Mouse (Mus musculus) MEL (cell line): ENCODE data around the gene Fam124a. TPM values are rescaled to one million over a fixed set of nuclear protein-coding genes. Genes with fewer than 3 reads are reported as not detected.

Experiments
- DNase-seq: peaks from one replicate; pipeline ENCODE4 v3.0.0; 2011; ENCODE audit warnings: low read depth, low spot score
- H3K27ac ChIP-seq: 2 replicates; pipeline ENCODE4 v1.5.1; 2012; ENCODE audit warnings: low read depth, mild to moderate bottlenecking, control low read depth, low read length, moderate library complexity; ENCODE audit not compliant: control insufficient read depth
- H3K27me3 ChIP-seq, 2 experiments: fragments of 150-350 bp in 1 of 2; sonication (generic) in 1 of 2; 2 replicates each; pipeline ENCODE4 v1.6.1; 2012; ENCODE audit warnings: low read length in 2 of 2, mild to moderate bottlenecking in 2 of 2, improper control_type of control experiment in 1 of 2, moderate library complexity in 1 of 2; ENCODE audit not compliant: insufficient read depth in 2 of 2, control insufficient read depth in 1 of 2
- H3K36me3 ChIP-seq, 2 experiments: 2 replicates each; pipeline ENCODE4 v1.6.1; 2012 to 2014; ENCODE audit warnings: low read length in 2 of 2, improper control_type of control experiment in 1 of 2, inconsistent platforms in 1 of 2, mild to moderate bottlenecking in 1 of 2; ENCODE audit not compliant: insufficient read depth in 2 of 2, control insufficient read depth in 1 of 2
- H3K4me1 ChIP-seq, 2 experiments: fragments of 150-350 bp in 1 of 2; sonication (generic) in 1 of 2; 2 replicates each; pipeline ENCODE4 v1.6.1; 2012; ENCODE audit warnings: low read length in 2 of 2, improper control_type of control experiment in 1 of 2, mild to moderate bottlenecking in 1 of 2; ENCODE audit not compliant: insufficient read depth in 2 of 2, control insufficient read depth in 1 of 2
- H3K4me3 ChIP-seq, 2 experiments: fragments of 150-350 bp in 1 of 2; sonication (generic) in 1 of 2; 2 replicates each; pipeline ENCODE4 v1.5.1; 2012; ENCODE audit warnings: low read depth in 2 of 2, low read length in 2 of 2, mild to moderate bottlenecking in 2 of 2, moderate library complexity in 2 of 2, control low read depth in 1 of 2, improper control_type of control experiment in 1 of 2; ENCODE audit not compliant: control insufficient read depth in 1 of 2, insufficient read depth in 1 of 2
- H3K79me2 ChIP-seq: 2 replicates; pipeline ENCODE4 v1.6.1; 2012; ENCODE audit warnings: mild to moderate bottlenecking, low read length, moderate library complexity; ENCODE audit not compliant: control insufficient read depth, poor library complexity, insufficient read depth
- H3K9ac ChIP-seq: 2 replicates; pipeline ENCODE4 v1.6.1; 2012; ENCODE audit warnings: low read depth, mild to moderate bottlenecking, control low read depth, low read length, moderate library complexity; ENCODE audit not compliant: control insufficient read depth, poor library complexity, severe bottlenecking
- H3K9me3 ChIP-seq: fragments of 150-350 bp; sonication (generic); replicated peaks from 2 replicates; pipeline ENCODE4 v1.6.1; 2012; ENCODE audit warnings: mild to moderate bottlenecking, low read length, improper control_type of control experiment, moderate library complexity; ENCODE audit not compliant: insufficient read depth
- BHLHE40 ChIP-seq: IDR thresholded peaks from 2 replicates; pipeline ENCODE4 v1.6.1; 2012; ENCODE audit warnings: low read depth, mild to moderate bottlenecking, inconsistent platforms, low read length, improper control_type of control experiment, borderline replicate concordance
- CHD1 ChIP-seq: IDR thresholded peaks from 2 replicates; pipeline ENCODE4 v1.6.1; 2012; ENCODE audit warnings: low read depth, mild to moderate bottlenecking, inconsistent platforms, low read length, improper control_type of control experiment
- CHD2 ChIP-seq: IDR thresholded peaks from 2 replicates; pipeline ENCODE4 v1.6.1; 2011; ENCODE audit warnings: low read length, improper control_type of control experiment
- CTCF ChIP-seq, 3 experiments: IDR thresholded peaks in 2 of 3; conservative IDR thresholded peaks in 1 of 3; 2 replicates each; pipeline ENCODE4 v1.5.1; 2011 to 2012; ENCODE audit warnings: low read length in 3 of 3, low read depth in 2 of 3, mild to moderate bottlenecking in 2 of 3, improper control_type of control experiment in 1 of 3, inconsistent platforms in 1 of 3, mixed read lengths in 1 of 3, moderate library complexity in 1 of 3; ENCODE audit not compliant: control insufficient read depth in 1 of 3, insufficient read depth in 1 of 3, poor library complexity in 1 of 3, severe bottlenecking in 1 of 3
- E2F4 ChIP-seq: IDR thresholded peaks from 2 replicates; pipeline ENCODE4 v1.6.1; 2011; ENCODE audit warnings: low read depth, low read length, improper control_type of control experiment, borderline replicate concordance
- EP300 ChIP-seq, 2 experiments: IDR thresholded peaks; 2 replicates each; pipeline ENCODE4 v1.6.1; 2011; ENCODE audit warnings: improper control_type of control experiment in 2 of 2, low read length in 2 of 2, low read depth in 1 of 2, mild to moderate bottlenecking in 1 of 2
- GABPA ChIP-seq: IDR thresholded peaks from 2 replicates; pipeline ENCODE4 v1.6.1; 2012; ENCODE audit warnings: low read depth, mild to moderate bottlenecking, inconsistent platforms, low read length, improper control_type of control experiment, moderate library complexity
- MAZ ChIP-seq: IDR thresholded peaks from 2 replicates; pipeline ENCODE4 v1.6.1; 2012; ENCODE audit warnings: low read depth, mild to moderate bottlenecking, inconsistent platforms, low read length, improper control_type of control experiment
- MXI1 ChIP-seq: IDR thresholded peaks from 2 replicates; pipeline ENCODE4 v1.6.1; 2011; ENCODE audit warnings: mild to moderate bottlenecking, low read depth, low read length, improper control_type of control experiment
- MYB ChIP-seq: IDR thresholded peaks from 2 replicates; pipeline ENCODE4 v1.6.1; 2011; ENCODE audit warnings: mild to moderate bottlenecking, low read depth, low read length, improper control_type of control experiment
- NRF1 ChIP-seq: IDR thresholded peaks from 2 replicates; pipeline ENCODE4 v1.6.1; 2014; ENCODE audit warnings: low read depth, mild to moderate bottlenecking, inconsistent platforms, low read length, improper control_type of control experiment, moderate library complexity; ENCODE audit not compliant: poor library complexity, insufficient read depth, severe bottlenecking
- POLR2AphosphoS2 ChIP-seq: IDR thresholded peaks from 2 replicates; pipeline ENCODE4 v1.6.1; 2011; ENCODE audit warnings: low read length, improper control_type of control experiment
- POLR2AphosphoS5 ChIP-seq: IDR thresholded peaks from 2 replicates; pipeline ENCODE4 v1.6.1; 2012; ENCODE audit warnings: low read depth, borderline replicate concordance, mild to moderate bottlenecking, inconsistent platforms, low read length, moderate library complexity, mixed read lengths
- SIN3A ChIP-seq: IDR thresholded peaks from 2 replicates; pipeline ENCODE4 v1.6.1; 2012; ENCODE audit warnings: low read length, improper control_type of control experiment, inconsistent platforms
- SMC3 ChIP-seq: IDR thresholded peaks from 2 replicates; pipeline ENCODE4 v1.6.1; 2011; ENCODE audit warnings: low read depth, low read length, improper control_type of control experiment
- TBP ChIP-seq: IDR thresholded peaks from 2 replicates; pipeline ENCODE4 v1.8.0; 2011; ENCODE audit warnings: low read depth, low read length, improper control_type of control experiment
- USF1 ChIP-seq: IDR thresholded peaks from 2 replicates; pipeline ENCODE4 v1.6.1; 2014; ENCODE audit warnings: low read depth, mild to moderate bottlenecking, inconsistent platforms, low read length, improper control_type of control experiment, moderate library complexity
- USF2 ChIP-seq, 2 experiments: IDR thresholded peaks; 2 replicates each; pipeline ENCODE4 v1.6.1; 2011 to 2012; ENCODE audit warnings: improper control_type of control experiment in 2 of 2, low read length in 2 of 2, borderline replicate concordance in 1 of 2, inconsistent platforms in 1 of 2, low read depth in 1 of 2, mild to moderate bottlenecking in 1 of 2; ENCODE audit not compliant: insufficient read depth in 1 of 2
- ZC3H11A ChIP-seq: IDR thresholded peaks from 2 replicates; pipeline ENCODE4 v1.6.1; 2012; ENCODE audit warnings: low read depth, mild to moderate bottlenecking, inconsistent platforms, low read length, improper control_type of control experiment
- ZKSCAN1 ChIP-seq: IDR thresholded peaks from 2 replicates; pipeline ENCODE4 v1.6.1; 2012; ENCODE audit warnings: low read depth, mild to moderate bottlenecking, inconsistent platforms, low read length, improper control_type of control experiment, moderate library complexity
- ZMIZ1 ChIP-seq: IDR thresholded peaks from 2 replicates; pipeline ENCODE4 v1.6.1; 2012; ENCODE audit warnings: low read depth, mild to moderate bottlenecking, inconsistent platforms, low read length, improper control_type of control experiment, moderate library complexity
- ZNF384 ChIP-seq: IDR thresholded peaks from 2 replicates; pipeline ENCODE4 v1.6.1; 2012; ENCODE audit warnings: low read depth, mild to moderate bottlenecking, inconsistent platforms, low read length, improper control_type of control experiment
- polyA plus RNA-seq, 2 experiments: library from polyadenylated mRNA; stranded (reverse) in 1 of 2; unstranded in 1 of 2; fragments of >175 nt in 1 of 2; fragments of >200 nt in 1 of 2; gene quantifications; 2 replicates each; pipeline versions ENCODE4 v1.2.1 to v1.2.4; 2012; ENCODE audit warnings: low replicate concordance in 2 of 2, low read depth in 1 of 2; ENCODE audit not compliant: insufficient read length in 2 of 2, insufficient read depth in 1 of 2, missing spikeins in 1 of 2
- total RNA-seq: library from RNA; depleted of rRNA; stranded (reverse); fragments of 300-350 nt; gene quantifications from 2 replicates; pipeline ENCODE4 v1.2.3, GENCODE M21; 2012

Gene Fam124a
- total and polyA plus RNA-seq, 3 experiments, result not detected

DNA sequence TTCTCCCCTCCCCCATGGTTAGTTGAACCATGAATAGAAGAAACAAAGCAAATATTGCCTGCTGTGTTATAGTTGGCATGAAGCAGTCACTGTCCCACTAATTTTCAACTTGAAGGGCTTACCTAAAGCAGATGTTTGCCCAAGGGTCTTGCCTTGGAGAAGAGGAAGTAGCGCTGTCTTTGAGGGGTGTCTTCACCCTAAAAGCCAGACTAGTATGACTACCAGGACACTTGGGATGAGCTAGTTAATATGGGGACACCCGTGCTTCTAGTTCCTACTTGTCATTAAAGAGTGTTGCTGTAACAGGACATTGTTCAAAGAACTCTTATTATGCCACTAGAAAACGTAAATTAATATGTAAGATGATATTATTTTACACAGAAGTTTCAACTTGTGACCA, 1.6 kb downstream of the Fam124a start:
- Histone ChIP-seq H3K9me3 (no peaks in the 10 kb centered on the region), H3K4me3 (no peak overlapping the region), H3K4me1 (no peaks in the 10 kb centered on the region), H3K9ac (no peak overlapping the region), H3K27ac (no peak overlapping the region)
- no peak for DNase-seq
- TF ChIP-seq MAZ (no peak), MXI1 (no peak), ZKSCAN1 (no peak), SMC3 (no peak), EP300 (IDR thresholded peaks at IDR 0.05; ENCODE audit: low read depth in 1 of 2, low read length in 2 of 2) (no peak), ZNF384 (no peak), BHLHE40 (no peak), GABPA (no peak), SIN3A (no peak), USF1 (no peak), POLR2AphosphoS2 (no peak), CHD2 (no peak), MYB (no peak), NRF1 (no peak), USF2 (IDR thresholded peaks at IDR 0.05; ENCODE audit: borderline replicate concordance in 1 of 2, insufficient read depth in 1 of 2, low read depth in 1 of 2, low read length in 2 of 2) (no peak), CTCF (IDR thresholded peaks at IDR 0.05 in 2 of 3, conservative IDR thresholded peaks at IDR 0.05 in 1 of 3; ENCODE audit: control insufficient read depth in 1 of 3, insufficient read depth in 1 of 3, low read depth in 2 of 3, low read length in 3 of 3, poor library complexity in 1 of 3, severe bottlenecking in 1 of 3) (no peak), POLR2AphosphoS5 (no peak)
- TF ChIP-seq, all 39 proteins: peak for 0
- Histone ChIP-seq H3K27me3 (no peaks in the 10 kb centered on the region; a peak in 1 of 4 replicates), H3K36me3 (no peaks in the 10 kb centered on the region), H3K79me2 (no peaks in the 10 kb centered on the region)

DNA sequence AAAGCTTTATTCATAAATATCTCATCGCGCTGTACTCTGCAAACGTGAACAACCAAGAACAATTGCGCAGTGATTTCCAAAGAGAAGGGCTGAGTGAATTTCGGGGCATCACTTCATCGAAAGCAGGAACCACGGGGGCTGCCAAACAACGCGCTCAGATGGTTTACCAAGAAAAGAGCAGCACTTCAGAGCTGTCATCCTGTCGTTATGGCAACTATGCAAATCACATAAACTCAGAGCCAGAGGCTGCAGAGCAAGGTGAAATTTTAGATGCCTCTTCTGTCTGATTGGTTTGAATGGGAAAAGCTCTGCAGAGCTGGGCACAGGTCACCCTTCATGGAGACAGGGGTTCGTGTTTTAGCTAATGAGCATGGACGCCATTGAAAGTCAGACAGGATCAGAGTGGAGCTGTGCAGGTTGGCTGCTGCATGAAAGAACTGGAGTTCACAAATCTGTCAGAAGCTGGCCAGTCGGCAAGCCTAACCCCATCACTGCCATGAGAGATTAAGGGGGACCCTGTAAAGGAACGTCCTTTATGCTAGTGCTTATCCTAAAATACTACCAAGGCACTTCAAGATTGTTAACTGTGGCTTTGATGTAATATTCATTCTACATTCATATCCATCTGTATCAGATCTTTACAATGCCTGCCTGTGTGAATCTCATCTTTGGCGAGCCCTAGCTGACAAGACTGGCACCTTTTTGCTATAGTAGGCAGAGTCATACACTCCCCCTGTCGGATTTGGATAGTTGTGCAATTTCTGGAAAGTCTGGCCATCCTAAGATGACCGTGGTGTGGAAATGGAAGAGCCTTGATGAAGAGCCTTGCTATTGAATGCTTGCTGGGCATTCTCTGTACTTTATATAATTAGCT, 6.6 kb downstream of the Fam124a start:
- DNase-seq, result no peak
- Histone ChIP-seq H3K27me3 (no peaks in the 10 kb centered on the region; a peak in 1 of 4 replicates), H3K4me1 (no peaks in the 10 kb centered on the region), H3K27ac (no peak overlapping the region), H3K9ac (no peak overlapping the region), H3K79me2 (no peaks in the 10 kb centered on the region), H3K36me3 (no peaks in the 10 kb centered on the region), H3K9me3 (no peaks in the 10 kb centered on the region), H3K4me3 (no peak overlapping the region)
- TF ChIP-seq MYB, result no peak
- TF ChIP-seq SIN3A, result no peak
- no peak for TF ChIP-seq EP300 (IDR thresholded peaks at IDR 0.05; ENCODE audit: low read depth in 1 of 2, low read length in 2 of 2)
- no peak for TF ChIP-seq USF2 (IDR thresholded peaks at IDR 0.05; ENCODE audit: borderline replicate concordance in 1 of 2, insufficient read depth in 1 of 2, low read depth in 1 of 2, low read length in 2 of 2)
- no peak for TF ChIP-seq CHD1
- TF ChIP-seq CTCF (IDR thresholded peaks at IDR 0.05 in 2 of 3, conservative IDR thresholded peaks at IDR 0.05 in 1 of 3; ENCODE audit: control insufficient read depth in 1 of 3, insufficient read depth in 1 of 3, low read depth in 2 of 3, low read length in 3 of 3, poor library complexity in 1 of 3, severe bottlenecking in 1 of 3), result no peak
- TF ChIP-seq E2F4, result no peak
- TF ChIP-seq ZC3H11A, result no peak
- TF ChIP-seq CHD2, result no peak
- TF ChIP-seq ZMIZ1, result no peak
- TF ChIP-seq TBP, result no peak
